Mouse (Mus musculus) myocyte (in vitro differentiated cells): ENCODE measurements around the gene Insrr. TPM values are rescaled to one million over a fixed set of nuclear protein-coding genes. Genes with fewer than 3 reads are reported as not detected.

Experiments used
- H3K27me3 ChIP-seq: one replicate; pipeline ENCODE4 v1.6.1; 2011; ENCODE audit not compliant: control insufficient read depth, insufficient read depth, insufficient read length
- H3K36me3 ChIP-seq: one replicate; pipeline ENCODE4 v1.6.1; 2011; ENCODE audit not compliant: control insufficient read depth, insufficient read depth
- H3K4me2 ChIP-seq: one replicate; pipeline ENCODE4 v1.6.1; 2011; ENCODE audit warnings: low read depth, control low read depth
- H3K4me3 ChIP-seq: one replicate; pipeline ENCODE4 v1.5.1; 2011; ENCODE audit warnings: mild to moderate bottlenecking, control low read depth, moderate library complexity
- H3K79me2 ChIP-seq: one replicate; pipeline ENCODE4 v1.6.1; 2011; ENCODE audit not compliant: control insufficient read depth, insufficient read depth
- H3ac ChIP-seq: one replicate; pipeline ENCODE4 v1.6.1; 2011; ENCODE audit not compliant: control insufficient read depth, insufficient read length
- CEBPB ChIP-seq: IDR thresholded peaks from 2 replicates; pipeline ENCODE4 v1.6.1; 2011; ENCODE audit warnings: mild to moderate bottlenecking, moderate library complexity; ENCODE audit not compliant: poor library complexity, insufficient read depth, severe bottlenecking
- E2F4 ChIP-seq: IDR thresholded peaks from one replicate; pipeline ENCODE4 v1.6.1; 2011; ENCODE audit warnings: mild to moderate bottlenecking, control low read depth, moderate library complexity; ENCODE audit not compliant: insufficient read depth
- MAX ChIP-seq: IDR thresholded peaks from one replicate; pipeline ENCODE4 v1.6.1; 2011; ENCODE audit warnings: low read depth, mild to moderate bottlenecking, control low read depth
- MYOD1 ChIP-seq, 3 experiments: IDR thresholded peaks; one replicate each; pipeline ENCODE4 v1.6.1; 2011; ENCODE audit warnings: control low read depth in 2 of 3, low read depth in 2 of 3, mild to moderate bottlenecking in 2 of 3, moderate library complexity in 1 of 3; ENCODE audit not compliant: insufficient read length in 2 of 3, control insufficient read depth in 1 of 3
- MYOG ChIP-seq, 3 experiments: IDR thresholded peaks; one replicate each; pipeline ENCODE4 v1.6.1; 2011; ENCODE audit warnings: control low read depth in 2 of 3, low read depth in 2 of 3, mild to moderate bottlenecking in 2 of 3; ENCODE audit not compliant: insufficient read length in 2 of 3, control insufficient read depth in 1 of 3, insufficient read depth in 1 of 3
- POLR2A ChIP-seq: IDR thresholded peaks from one replicate; pipeline ENCODE4 v1.6.1; 2011; ENCODE audit warnings: low read depth, mild to moderate bottlenecking, control low read depth, moderate library complexity; ENCODE audit not compliant: insufficient read length
- POLR2AphosphoS2 ChIP-seq: IDR thresholded peaks from one replicate; pipeline ENCODE4 v1.6.1; 2011; ENCODE audit warnings: low read depth, control low read depth; ENCODE audit not compliant: insufficient read length
- REST ChIP-seq: IDR thresholded peaks from one replicate; pipeline ENCODE4 v1.6.1; 2011; ENCODE audit warnings: mild to moderate bottlenecking, control low read depth, moderate library complexity; ENCODE audit not compliant: insufficient read depth, insufficient read length
- SRF ChIP-seq: IDR thresholded peaks from one replicate; pipeline ENCODE4 v1.6.1; 2011; ENCODE audit warnings: low read depth; ENCODE audit not compliant: control insufficient read depth, insufficient read length
- TCF12 ChIP-seq: IDR thresholded peaks from one replicate; pipeline ENCODE4 v1.6.1; 2011; ENCODE audit warnings: mild to moderate bottlenecking, control low read depth; ENCODE audit not compliant: poor library complexity, insufficient read depth, severe bottlenecking
- TCF3 ChIP-seq: IDR thresholded peaks from one replicate; pipeline ENCODE4 v1.6.1; 2011; ENCODE audit warnings: low read depth, control low read depth; ENCODE audit not compliant: insufficient read length
- USF1 ChIP-seq: IDR thresholded peaks from one replicate; pipeline ENCODE4 v1.6.1; 2011; ENCODE audit warnings: low read depth, mild to moderate bottlenecking, control low read depth, moderate library complexity
- polyA plus RNA-seq: library from polyadenylated mRNA; unstranded; fragments of >200 nt; fragmentation: generic; extraction: Trizol; gene quantifications from one replicate; pipeline ENCODE4 v1.2.1, GENCODE M21; 2012; ENCODE audit warnings: missing spikeins

Gene Insrr
- polyA plus RNA-seq, 1 experiment, result not detected

DNA sequence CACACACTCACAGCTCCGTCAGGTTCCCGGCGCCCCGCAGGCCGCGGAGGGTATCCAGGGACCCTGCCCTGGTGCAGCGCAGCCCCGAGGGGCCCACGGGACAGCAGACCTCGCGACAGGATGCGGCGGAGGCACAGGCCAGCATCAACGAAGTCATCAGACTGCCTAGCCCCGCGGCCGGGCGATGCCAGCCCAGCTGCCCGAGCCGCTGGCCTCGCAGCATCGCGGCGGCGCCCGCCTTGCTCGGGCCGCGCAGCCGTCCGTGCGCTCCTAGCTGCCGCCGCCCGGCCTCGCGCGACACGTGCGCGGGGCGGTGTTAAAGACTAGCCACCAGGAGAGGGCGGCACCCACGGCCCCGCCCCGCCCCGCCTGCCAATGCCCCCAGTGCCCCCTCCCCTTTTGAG lies 1.8 kb upstream of the Insrr start, which contains the start of gene Ntrk1:
Gene Ntrk1, minus strand, starts transcription at position 241 of the 404 bp plus-strand sequence.
- H3ac ChIP-seq, result no peak within 1 kb of the TSS
- peaks cover 81% of the 10 kb centered on the region for H3K27me3 ChIP-seq
- H3K79me2 ChIP-seq, result no peaks in the 10 kb centered on the region
- H3K4me2 ChIP-seq, result no peak within 1 kb of the TSS
- H3K36me3 ChIP-seq, result no peaks in the 10 kb centered on the region
- no peak within 1 kb of the TSS for H3K4me3 ChIP-seq
- TF ChIP-seq SRF (no peak), POLR2AphosphoS2 (no peak), MAX (no peak), REST (no peak), TCF12 (no peak), CEBPB (no peak), MYOG (IDR thresholded peaks at IDR 0.05; ENCODE audit: control insufficient read depth in 1 of 3, insufficient read depth in 1 of 3, insufficient read length in 2 of 3, low read depth in 2 of 3) (no peak), USF1 (no peak), POLR2A (no peak)

DNA sequence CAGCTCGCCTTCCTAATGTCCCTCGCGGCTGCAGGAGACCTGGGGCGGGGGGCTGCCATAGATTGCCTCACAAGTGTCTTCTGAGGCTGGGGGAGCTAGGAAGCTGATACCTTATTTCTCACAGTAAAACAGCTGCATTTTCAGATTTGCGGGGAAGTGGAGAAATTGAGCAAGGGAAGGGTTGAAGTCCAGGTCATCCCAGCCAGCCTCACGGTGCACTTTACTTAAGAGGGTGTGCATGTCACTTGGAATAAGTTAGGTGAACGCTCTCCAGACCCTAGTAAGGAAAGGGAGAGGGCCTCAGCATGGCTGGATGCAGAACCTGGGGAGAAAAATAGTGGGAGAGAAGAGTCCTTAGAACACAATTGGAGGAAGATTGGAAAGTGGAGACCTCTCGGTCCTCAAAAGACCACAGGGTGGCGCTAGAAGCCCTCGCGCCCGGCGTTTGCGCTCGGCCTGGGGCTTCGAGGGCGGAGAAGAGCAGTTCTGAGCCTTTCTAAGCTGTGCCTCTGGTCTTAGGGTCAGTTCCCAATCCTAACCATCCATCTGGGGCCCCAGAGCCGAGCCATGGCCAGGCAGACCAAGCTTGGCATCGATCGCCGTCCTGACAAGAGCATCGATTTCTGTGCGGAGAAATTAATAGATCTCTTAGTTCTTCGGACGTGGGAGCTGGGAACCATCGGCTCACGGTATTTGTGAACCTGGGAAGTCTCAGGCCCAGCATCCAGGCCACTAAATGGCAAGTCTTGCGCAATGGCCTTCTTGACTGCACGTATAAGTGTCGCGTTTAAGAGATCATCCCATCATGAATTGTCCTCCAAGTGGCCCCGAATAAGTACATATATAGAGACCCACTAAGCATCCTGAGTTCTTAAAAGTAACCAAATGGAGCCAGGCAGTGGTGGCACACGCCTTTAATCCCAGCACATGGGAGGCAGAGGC lies 1.1 kb upstream of the Insrr start:
- H3K27me3 ChIP-seq, result peaks cover 81% of the 10 kb centered on the region
- no peak overlapping the region for H3K4me2 ChIP-seq
- no peaks in the 10 kb centered on the region for H3K36me3 ChIP-seq
- H3K79me2 ChIP-seq, result no peaks in the 10 kb centered on the region
- TF ChIP-seq USF1 (no peak), MYOD1 (IDR thresholded peaks at IDR 0.05; ENCODE audit: control insufficient read depth in 1 of 3, insufficient read length in 2 of 3, low read depth in 2 of 3) (no peak), MYOG (IDR thresholded peaks at IDR 0.05; ENCODE audit: control insufficient read depth in 1 of 3, insufficient read depth in 1 of 3, insufficient read length in 2 of 3, low read depth in 2 of 3) (no peak), POLR2AphosphoS2 (no peak), REST (no peak), E2F4 (no peak), CEBPB (peak; percentile 60; the same call in 1 of the 2 replicates)
- no peak overlapping the region for H3K4me3 ChIP-seq
- no peak overlapping the region for H3ac ChIP-seq

DNA sequence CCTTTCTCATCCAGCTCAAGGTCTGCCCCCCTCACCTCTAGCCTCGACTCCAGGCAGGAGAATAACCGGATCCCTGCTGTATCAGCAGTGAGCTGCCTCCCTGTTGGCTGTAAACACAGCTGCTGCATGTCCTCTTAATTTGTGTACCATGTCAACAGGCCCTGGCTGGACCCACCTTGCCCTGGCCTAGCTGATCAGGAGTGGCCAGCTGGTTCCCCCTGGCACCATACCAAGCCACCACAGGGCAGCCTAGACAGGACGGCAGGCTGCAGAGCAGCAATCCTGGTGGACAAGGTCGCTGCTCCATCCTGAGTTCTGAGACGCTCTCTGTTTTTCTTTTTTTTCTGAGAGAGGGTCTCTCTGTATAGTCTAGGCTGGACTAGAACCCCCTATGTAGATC lies 4.9 kb downstream of the Insrr start:
- Histone ChIP-seq H3K27me3 (peaks cover 88% of the 10 kb centered on the region), H3K79me2 (no peaks in the 10 kb centered on the region), H3ac (no peak overlapping the region), H3K4me3 (no peak overlapping the region), H3K4me2 (no peak overlapping the region), H3K36me3 (no peaks in the 10 kb centered on the region)
- TF ChIP-seq TCF3, result no peak
- TF ChIP-seq TCF12, result no peak
- no peak for TF ChIP-seq POLR2A
- TF ChIP-seq MAX, result no peak
- TF ChIP-seq E2F4, result no peak
- TF ChIP-seq CEBPB, result no peak
- no peak for TF ChIP-seq MYOG (IDR thresholded peaks at IDR 0.05; ENCODE audit: control insufficient read depth in 1 of 3, insufficient read depth in 1 of 3, insufficient read length in 2 of 3, low read depth in 2 of 3)
- no peak for TF ChIP-seq SRF
- TF ChIP-seq MYOD1 (IDR thresholded peaks at IDR 0.05; ENCODE audit: control insufficient read depth in 1 of 3, insufficient read length in 2 of 3, low read depth in 2 of 3), result no peak
- no peak for TF ChIP-seq POLR2AphosphoS2
- no peak for TF ChIP-seq USF1
- no peak for TF ChIP-seq REST

DNA sequence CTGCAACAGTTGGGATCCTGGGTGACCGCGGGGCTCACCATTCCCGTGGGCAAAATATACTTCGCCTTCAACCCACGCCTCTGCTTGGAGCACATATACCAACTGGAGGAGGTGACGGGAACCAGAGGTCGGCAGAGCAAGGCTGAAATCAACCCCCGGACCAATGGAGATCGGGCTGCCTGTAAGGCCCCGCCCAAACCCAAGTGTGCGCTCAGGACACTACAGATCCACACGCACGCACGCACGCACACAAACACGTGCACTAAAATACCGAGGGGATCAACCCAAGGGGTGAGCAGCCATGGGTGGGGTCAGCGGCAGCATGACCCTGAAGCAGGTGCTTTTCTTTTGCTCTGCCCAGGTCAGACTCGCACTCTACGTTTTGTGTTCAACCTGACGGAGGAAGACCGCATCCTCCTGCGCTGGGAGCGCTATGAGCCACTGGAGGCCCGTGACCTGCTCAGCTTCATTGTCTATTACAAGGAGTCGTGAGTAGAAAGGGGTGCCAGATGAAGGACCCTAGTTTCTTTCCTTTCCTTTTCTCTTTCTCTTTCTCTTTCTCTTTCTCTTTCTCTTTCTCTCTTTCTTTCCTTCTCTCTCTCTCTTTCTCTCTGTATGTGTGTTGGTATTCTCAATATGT lies 7.4 kb downstream of the Insrr start:
- Histone ChIP-seq H3K36me3 (no peaks in the 10 kb centered on the region), H3ac (no peak overlapping the region), H3K4me2 (no peak overlapping the region), H3K79me2 (no peaks in the 10 kb centered on the region), H3K4me3 (no peak overlapping the region), H3K27me3 (peaks cover 78% of the 10 kb centered on the region)
- TF ChIP-seq TCF3 (no peak), POLR2A (no peak)

DNA sequence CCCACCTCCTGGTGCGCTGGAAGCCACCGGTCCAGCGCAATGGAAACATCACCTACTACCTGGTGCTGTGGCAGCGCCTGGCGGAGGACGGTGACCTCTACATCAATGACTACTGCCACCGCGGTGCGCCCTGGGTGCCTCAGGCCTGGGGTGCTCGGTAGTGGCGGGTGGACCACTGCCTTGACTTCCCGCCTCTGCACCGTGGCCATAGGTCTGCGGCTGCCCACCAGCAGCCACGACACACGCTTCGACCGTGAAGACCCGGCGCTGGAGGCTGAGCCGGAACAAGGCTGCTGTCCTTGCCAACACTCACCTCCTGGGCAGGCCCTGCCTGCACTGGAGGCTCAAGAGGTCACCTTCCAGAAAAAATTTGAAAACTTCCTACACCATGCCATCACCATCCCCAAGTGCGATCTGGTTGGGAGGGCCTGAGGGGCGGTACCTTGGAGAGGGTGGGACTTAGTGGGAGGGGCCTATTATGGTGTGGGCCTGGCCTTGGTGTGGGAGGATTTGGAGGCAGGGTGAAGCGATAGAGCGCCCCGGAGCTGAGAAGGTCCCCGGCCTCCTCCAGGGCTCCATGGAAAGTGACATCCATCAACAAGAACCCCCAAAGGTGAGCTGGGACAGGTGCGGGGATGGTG lies 12.7 kb downstream of the Insrr start:
- no peaks in the 10 kb centered on the region for H3K36me3 ChIP-seq
- no peak overlapping the region for H3K4me2 ChIP-seq
- H3K79me2 ChIP-seq, result no peaks in the 10 kb centered on the region
- H3K4me3 ChIP-seq, result no peak overlapping the region
- TF ChIP-seq E2F4, result no peak
- no peak for TF ChIP-seq REST
- no peak for TF ChIP-seq MAX
- no peak for TF ChIP-seq TCF3
- TF ChIP-seq CEBPB, result no peak
- no peak for TF ChIP-seq POLR2AphosphoS2
- no peak for TF ChIP-seq TCF12
- TF ChIP-seq MYOG (IDR thresholded peaks at IDR 0.05; ENCODE audit: control insufficient read depth in 1 of 3, insufficient read depth in 1 of 3, insufficient read length in 2 of 3, low read depth in 2 of 3), result no peak
- TF ChIP-seq MYOD1 (IDR thresholded peaks at IDR 0.05; ENCODE audit: control insufficient read depth in 1 of 3, insufficient read length in 2 of 3, low read depth in 2 of 3), result no peak
- no peak for TF ChIP-seq POLR2A
- no peak for TF ChIP-seq USF1
- no peak for TF ChIP-seq SRF
- no peak overlapping the region for H3ac ChIP-seq
- peaks cover 78% of the 10 kb centered on the region for H3K27me3 ChIP-seq
